Mouse (Mus musculus) embryo, embryonic 9.5 days (tissue): ENCODE results near the gene Csnk2b.

Experiments used
- DNase-seq: peaks from one replicate; pipeline ENCODE4 v3.0.0-alpha.2; 2017; ENCODE audit errors: extremely low spot score

The Csnk2b gene

GRCm38 (mm10) chr17:35121871-35122303, at the start of gene Csnk2b:
Gene Csnk2b, minus strand, starts transcription at chr17:35122053.
- no peak for DNase-seq

GRCm38 (mm10) chr17:35168541-35169207, 46.8 kb upstream of the Csnk2b start:
- DNase-seq = peak; percentile 30

- no peak for DNase-seq
Observed at GRCm38 (mm10) chr17:35167794-35168193, 45.9 kb upstream of the Csnk2b start.

- DNase-seq = peak; percentile 48
Observed at GRCm38 (mm10) chr17:35166352-35167035, 44.6 kb upstream of the Csnk2b start.

GRCm38 (mm10) chr17:35165451-35166155, 43.8 kb upstream of the Csnk2b start:
- DNase-seq = peak; percentile 38

GRCm38 (mm10) chr17:35164568-35165450, 43.0 kb upstream of the Csnk2b start, which contains the start of gene Prrc2a:
Gene Prrc2a, minus strand, starts transcription at chr17:35164897.
- DNase-seq = peak; percentile 98

- no peak for DNase-seq
Observed at GRCm38 (mm10) chr17:35164218-35164567, 42.3 kb upstream of the Csnk2b start.

GRCm38 (mm10) chr17:35163326-35164081, 41.7 kb upstream of the Csnk2b start:
- no peak for DNase-seq

- DNase-seq = no peak
Observed at GRCm38 (mm10) chr17:35162730-35163129, 40.9 kb upstream of the Csnk2b start.

GRCm38 (mm10) chr17:35162121-35162520, 40.3 kb upstream of the Csnk2b start:
- DNase-seq = no peak

- no peak for DNase-seq
Observed at GRCm38 (mm10) chr17:35161421-35161820, 39.6 kb upstream of the Csnk2b start.

- no peak for DNase-seq
Observed at GRCm38 (mm10) chr17:35159638-35160037, 37.8 kb upstream of the Csnk2b start.

GRCm38 (mm10) chr17:35158850-35159593, 37.2 kb upstream of the Csnk2b start:
- no peak for DNase-seq

GRCm38 (mm10) chr17:35157661-35158175, 35.9 kb upstream of the Csnk2b start:
- DNase-seq = no peak

GRCm38 (mm10) chr17:35157254-35157653, 35.4 kb upstream of the Csnk2b start:
- no peak for DNase-seq

- no peak for DNase-seq
Observed at GRCm38 (mm10) chr17:35156461-35157200, 34.8 kb upstream of the Csnk2b start.

GRCm38 (mm10) chr17:35155451-35155850, 33.6 kb upstream of the Csnk2b start:
- no peak for DNase-seq

- no peak for DNase-seq
Observed at GRCm38 (mm10) chr17:35154616-35155015, 32.8 kb upstream of the Csnk2b start.

GRCm38 (mm10) chr17:35153931-35154330, 32.1 kb upstream of the Csnk2b start:
- no peak for DNase-seq
